ENCODE assay signal across 13 mouse cellular contexts in the genomic region with DNA sequence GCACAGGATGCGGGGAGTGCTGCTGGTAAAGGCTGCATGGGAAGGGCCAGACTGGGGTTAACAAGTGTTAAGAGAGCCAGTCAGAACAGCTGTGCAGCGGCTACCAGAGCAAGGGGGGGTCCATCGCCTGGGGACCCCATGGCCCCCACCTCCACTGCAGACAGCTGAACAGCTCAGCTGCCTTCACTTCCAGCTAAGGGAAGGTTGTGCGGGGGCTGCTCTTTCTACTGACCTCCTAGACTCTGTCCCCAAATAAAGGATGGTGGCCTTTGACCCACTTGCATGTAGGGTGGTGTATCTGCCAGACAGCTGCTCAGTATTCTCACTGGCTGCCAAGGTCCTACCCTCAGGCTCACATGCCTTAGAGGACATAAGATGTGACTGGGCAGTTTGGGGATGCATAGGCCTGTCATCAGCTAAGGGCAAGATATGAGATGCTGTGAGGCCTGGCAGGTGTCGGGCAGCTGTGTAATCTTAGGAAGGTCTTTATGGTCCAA. TPM values are rescaled to one million over a fixed set of nuclear protein-coding genes. Genes with fewer than 3 reads are reported as not detected.
DNase-seq lines count a peak whose midpoint lies in the region; ATAC-seq and TF ChIP-seq lines count a peak whose summit lies in the region.
"Had no signal": no experiment of that assay in that cellular context is flagged by ENCODE, and none has a peak within 500 bp of the region (broad histone marks: within the 10 kb centered on the region; RNA-seq: fewer than 3 reads in every experiment).

No protein-coding gene starts in this region.

- DNase-seq in kidney, adult 9 months = peak; percentile 23
- DNase-seq in embryonic facial prominence, embryonic 11.5 days (ENCODE audit: low spot score) = no peak
- DNase-seq in heart, adult 9 months (ENCODE audit: low spot score in 2 of 2) = peak; percentile 64 to 69
- no peak for DNase-seq in urinary bladder, postnatal 10 days (ENCODE audit: low spot score)
- no peak for DNase-seq in lung, postnatal 0 days (ENCODE audit: low spot score)
- DNase-seq: thymus, adult 2 months had no signal

- H3K36me3 ChIP-seq in kidney, embryonic 14.5 days (ENCODE audit: control insufficient read depth, insufficient read depth, low read length) = no peaks in the 10 kb centered on the region
- H3K36me3 ChIP-seq in embryonic facial prominence, embryonic 11.5 days (replicated peaks; ENCODE audit: control insufficient read depth, insufficient read depth, low read depth, low read length) = no peaks in the 10 kb centered on the region
- H3K36me3 ChIP-seq in limb, embryonic 15.5 days = peaks cover 11% of the 10 kb centered on the region
- H3K36me3 ChIP-seq in lung, postnatal 0 days (ENCODE audit: insufficient read depth, low read length) = no peaks in the 10 kb centered on the region
- H3K36me3 ChIP-seq: neural tube, embryonic 15.5 days had no signal

- H3K9ac ChIP-seq in kidney, embryonic 14.5 days (ENCODE audit: low read depth, low read length) = no peak overlapping the region
- no peak overlapping the region for H3K9ac ChIP-seq in embryonic facial prominence, embryonic 11.5 days (replicated peaks; ENCODE audit: low read length)
- no peak overlapping the region for H3K9ac ChIP-seq in limb, embryonic 15.5 days
- no peak overlapping the region for H3K9ac ChIP-seq in lung, postnatal 0 days (replicated peaks; ENCODE audit: low read depth)
- H3K9ac ChIP-seq: hindbrain, embryonic 12.5 days; liver, embryonic 14.5 days; neural tube, embryonic 15.5 days had no signal

- TF ChIP-seq EP300 in lung, postnatal 0 days (IDR thresholded peaks at IDR 0.05) = no peak

- peaks cover 13% of the 10 kb centered on the region for H3K4me1 ChIP-seq in kidney, embryonic 14.5 days (ENCODE audit: control insufficient read depth, insufficient read depth, low read length)
- H3K4me1 ChIP-seq in embryonic facial prominence, embryonic 11.5 days (ENCODE audit: control insufficient read depth, insufficient read depth, low read length) = no peaks in the 10 kb centered on the region
- H3K4me1 ChIP-seq in limb, embryonic 15.5 days = peaks cover 52% of the 10 kb centered on the region
- H3K4me1 ChIP-seq in lung, postnatal 0 days (ENCODE audit: insufficient read depth, low read depth, low read length) = peaks cover 18% of the 10 kb centered on the region; the same call in 1 of the 2 replicates

- no peak for TF ChIP-seq CTCF in lung, postnatal 0 days (IDR thresholded peaks at IDR 0.05)

- H3K27ac ChIP-seq in kidney, embryonic 14.5 days (ENCODE audit: low read depth, low read length) = no peak overlapping the region
- 0 out of 2 replicates have a peak overlapping the region, but pooled peaks have one; percentile 20 for H3K27ac ChIP-seq in embryonic facial prominence, embryonic 11.5 days (replicated peaks; ENCODE audit: low read depth, low read length)
- H3K27ac ChIP-seq in limb, embryonic 15.5 days = peak overlapping the region; percentile 57
- no peak overlapping the region for H3K27ac ChIP-seq in lung, postnatal 0 days (ENCODE audit: low read length)
- H3K27ac ChIP-seq: hindbrain, embryonic 12.5 days; liver, embryonic 14.5 days; midbrain, embryonic 10.5 days; neural tube, embryonic 15.5 days had no signal

- H3K27me3 ChIP-seq in kidney, embryonic 14.5 days (ENCODE audit: control insufficient read depth, insufficient read depth, low read length) = no peaks in the 10 kb centered on the region
- H3K27me3 ChIP-seq in embryonic facial prominence, embryonic 11.5 days (ENCODE audit: control insufficient read depth, insufficient read depth, low read length) = no peaks in the 10 kb centered on the region
- H3K27me3 ChIP-seq in limb, embryonic 15.5 days = no peaks in the 10 kb centered on the region
- H3K27me3 ChIP-seq in lung, postnatal 0 days (replicated peaks; ENCODE audit: insufficient read depth, low read length) = no peaks in the 10 kb centered on the region
- H3K27me3 ChIP-seq: hindbrain, embryonic 12.5 days; neural tube, embryonic 15.5 days had no signal

- no peak overlapping the region for H3K4me2 ChIP-seq in kidney, embryonic 14.5 days (replicated peaks; ENCODE audit: low read depth, low read length)
- H3K4me2 ChIP-seq in embryonic facial prominence, embryonic 11.5 days (ENCODE audit: low read depth, low read length) = no peak overlapping the region
- no peak overlapping the region for H3K4me2 ChIP-seq in limb, embryonic 15.5 days
- no peak overlapping the region for H3K4me2 ChIP-seq in lung, postnatal 0 days (replicated peaks; ENCODE audit: low read depth, low read length)
- H3K4me2 ChIP-seq: hindbrain, embryonic 12.5 days; neural tube, embryonic 15.5 days had no signal

- no peak for ATAC-seq in kidney, embryonic 14.5 days (ENCODE audit: low FRiP score, low TSS enrichment)
- ATAC-seq in embryonic facial prominence, embryonic 11.5 days (replicated peaks; ENCODE audit: insufficient number of reproducible peaks, low FRiP score, low TSS enrichment, low read depth) = no peak
- ATAC-seq in limb, embryonic 15.5 days (ENCODE audit: insufficient number of reproducible peaks, low FRiP score, low TSS enrichment, low read depth) = no peak
- ATAC-seq in inflammation-experienced regulatory T-cells, adult 6 months = no peak
- ATAC-seq in lung, postnatal 0 days = no peak

- H3K4me3 ChIP-seq in kidney, embryonic 14.5 days (ENCODE audit: low read length) = no peak overlapping the region
- H3K4me3 ChIP-seq in embryonic facial prominence, embryonic 11.5 days (ENCODE audit: low read depth, low read length) = no peak overlapping the region
- no peak overlapping the region for H3K4me3 ChIP-seq in limb, embryonic 15.5 days
- no peak overlapping the region for H3K4me3 ChIP-seq in lung, postnatal 0 days (ENCODE audit: low read depth, low read length)
- H3K4me3 ChIP-seq: hindbrain, embryonic 12.5 days; midbrain, embryonic 10.5 days; neural tube, embryonic 15.5 days had no signal

- WGBS in kidney, embryonic 14.5 days = 52% methylated on average over 5 of the region's 5 CpGs
- WGBS in embryonic facial prominence, embryonic 11.5 days = 58% methylated on average over 5 of the region's 5 CpGs
- 57% methylated on average over 5 of the region's 5 CpGs for WGBS in limb, embryonic 15.5 days
- 69% methylated on average over 5 of the region's 5 CpGs for WGBS in lung, postnatal 0 days

- no peaks in the 10 kb centered on the region for H3K9me3 ChIP-seq in kidney, embryonic 14.5 days (ENCODE audit: control insufficient read depth, low read length)
- no peaks in the 10 kb centered on the region for H3K9me3 ChIP-seq in embryonic facial prominence, embryonic 11.5 days (replicated peaks; ENCODE audit: control insufficient read depth, low read length)
- H3K9me3 ChIP-seq in limb, embryonic 15.5 days = no peaks in the 10 kb centered on the region
- H3K9me3 ChIP-seq in lung, postnatal 0 days (ENCODE audit: low read length) = no peaks in the 10 kb centered on the region
- H3K9me3 ChIP-seq: hindbrain, embryonic 12.5 days; midbrain, embryonic 10.5 days; neural tube, embryonic 15.5 days had no signal

RNA-seq across cellular contexts. Expression of a gene that starts 9.5 kb away (rescaled TPM):
- 14.4 and 19.2 TPM in 2 replicates for polyA plus RNA-seq in kidney, embryonic 14.5 days (2014; fragmentation: Nextera tagmentation; extraction: Ambion mirVana)
- 15.4 and 17.9 TPM in 2 replicates for polyA plus RNA-seq in embryonic facial prominence, embryonic 11.5 days (2014; fragmentation: Nextera tagmentation; extraction: Ambion mirVana)
- polyA plus RNA-seq in limb, embryonic 15.5 days (2015; fragmentation: Nextera tagmentation; extraction: Ambion mirVana) = 27.9 and 28.2 TPM in 2 replicates
- polyA plus RNA-seq in inflammation-experienced regulatory T-cells, adult 6 months (2017; shearing (Covaris generic)) = 10 to 100 TPM in 1 of 3 experiments, 1 to 10 TPM in 2; 6.5 to 10.4 (median 8.8) TPM
- polyA plus RNA-seq in lung, postnatal 0 days (2015; fragmentation: Nextera tagmentation; extraction: Ambion mirVana) = 19.0 and 21.6 TPM in 2 replicates

RNA-seq across cellular contexts. Expression of a gene that starts 19.9 kb away (rescaled TPM):
- 8.5 and 12.4 TPM in 2 replicates for polyA plus RNA-seq in kidney, embryonic 14.5 days (2014; fragmentation: Nextera tagmentation; extraction: Ambion mirVana)
- 25.4 and 25.7 TPM in 2 replicates for polyA plus RNA-seq in embryonic facial prominence, embryonic 11.5 days (2014; fragmentation: Nextera tagmentation; extraction: Ambion mirVana)
- 6.9 and 9.6 TPM in 2 replicates for polyA plus RNA-seq in limb, embryonic 15.5 days (2015; fragmentation: Nextera tagmentation; extraction: Ambion mirVana)
- under 1 TPM in 1 of 3 experiments, not detected in 2; 0.47 TPM for polyA plus RNA-seq in inflammation-experienced regulatory T-cells, adult 6 months (2017; shearing (Covaris generic))
- polyA plus RNA-seq in lung, postnatal 0 days (2015; fragmentation: Nextera tagmentation; extraction: Ambion mirVana) = 4.1 and 5.2 TPM in 2 replicates

RNA-seq across cellular contexts. Expression of a gene that starts 25.7 kb away (rescaled TPM):
- 26.7 and 34.8 TPM in 2 replicates for polyA plus RNA-seq in kidney, embryonic 14.5 days (2014; fragmentation: Nextera tagmentation; extraction: Ambion mirVana)
- polyA plus RNA-seq in embryonic facial prominence, embryonic 11.5 days (2014; fragmentation: Nextera tagmentation; extraction: Ambion mirVana) = 63.8 and 64.7 TPM in 2 replicates
- polyA plus RNA-seq in limb, embryonic 15.5 days (2015; fragmentation: Nextera tagmentation; extraction: Ambion mirVana) = 91.2 and 97.7 TPM in 2 replicates
- not detected for polyA plus RNA-seq in inflammation-experienced regulatory T-cells, adult 6 months (2017; shearing (Covaris generic))
- polyA plus RNA-seq in lung, postnatal 0 days (2015; fragmentation: Nextera tagmentation; extraction: Ambion mirVana) = 98.7 and 112 TPM in 2 replicates

RNA-seq across cellular contexts. Expression of a gene that starts 27.9 kb away (rescaled TPM):
- 15.5 and 21.2 TPM in 2 replicates for polyA plus RNA-seq in kidney, embryonic 14.5 days (2014; fragmentation: Nextera tagmentation; extraction: Ambion mirVana)
- 10.2 and 11.8 TPM in 2 replicates for polyA plus RNA-seq in embryonic facial prominence, embryonic 11.5 days (2014; fragmentation: Nextera tagmentation; extraction: Ambion mirVana)
- 22.2 and 22.4 TPM in 2 replicates for polyA plus RNA-seq in limb, embryonic 15.5 days (2015; fragmentation: Nextera tagmentation; extraction: Ambion mirVana)
- 1 to 10 TPM; 5.0 to 8.7 (median 7.2) TPM for polyA plus RNA-seq in inflammation-experienced regulatory T-cells, adult 6 months (2017; shearing (Covaris generic))
- 5.1 and 7.0 TPM in 2 replicates for polyA plus RNA-seq in lung, postnatal 0 days (2015; fragmentation: Nextera tagmentation; extraction: Ambion mirVana)

RNA-seq across cellular contexts. Expression of a gene that starts 39.3 kb away (rescaled TPM):
- polyA plus RNA-seq in kidney, embryonic 14.5 days (2014; fragmentation: Nextera tagmentation; extraction: Ambion mirVana) = 129 and 151 TPM in 2 replicates
- polyA plus RNA-seq in embryonic facial prominence, embryonic 11.5 days (2014; fragmentation: Nextera tagmentation; extraction: Ambion mirVana) = 126 and 140 TPM in 2 replicates
- 136 and 149 TPM in 2 replicates for polyA plus RNA-seq in limb, embryonic 15.5 days (2015; fragmentation: Nextera tagmentation; extraction: Ambion mirVana)
- polyA plus RNA-seq in inflammation-experienced regulatory T-cells, adult 6 months (2017; shearing (Covaris generic)) = 10 to 100 TPM; 67.7 to 85.1 (median 84.4) TPM
- 103 and 117 TPM in 2 replicates for polyA plus RNA-seq in lung, postnatal 0 days (2015; fragmentation: Nextera tagmentation; extraction: Ambion mirVana)

Comparison
In these comparisons a context has a peak if more than half of its experiments do, and no peak if none do; other contexts are left out.
1. DNase-seq: peak in kidney, adult 9 months (single experiment) and heart, adult 9 months (2 of 2); none in embryonic facial prominence, embryonic 11.5 days (single experiment), urinary bladder, postnatal 10 days (single experiment) and lung, postnatal 0 days (single experiment).
2. H3K27ac ChIP-seq: peak in embryonic facial prominence, embryonic 11.5 days (single experiment) and limb, embryonic 15.5 days (single experiment); none in kidney, embryonic 14.5 days (single experiment) and lung, postnatal 0 days (single experiment).
3. RNA of a gene that starts 25.7 kb away (polyA plus RNA-seq): 98.7 to 112 TPM in lung, postnatal 0 days, 91.2 to 97.7 TPM in limb, embryonic 15.5 days, 63.8 to 64.7 TPM in embryonic facial prominence, embryonic 11.5 days and 26.7 to 34.8 TPM in kidney, embryonic 14.5 days; not detected in inflammation-experienced regulatory T-cells, adult 6 months; every median in the first group is over 10 times any median in the second.